Mouse (Mus musculus) limb, embryonic 11.5 days (tissue): ENCODE measurements at regions not wholly inside any gene's neighbourhood (a gene's known extent, or its start where the extent isn't known, plus 50 kb on each side); places are given as distances from the start of the nearest gene placed in this dataset.

ENCODE experiments used
- ATAC-seq: fragments of 200-750 bp; cut with Nextera tagmentation; 2 replicates; pipeline ENCODE4 v1.8.0; 2017; ENCODE audit warnings: low read depth; ENCODE audit not compliant: insufficient number of reproducible peaks, low FRiP score, low TSS enrichment
- DNase-seq: peaks from one replicate; pipeline ENCODE4 v3.0.0-alpha.2; 2015; ENCODE audit warnings: low spot score
- H3K27ac ChIP-seq: fragments of 300-500 bp; sonication (generic); replicated peaks from 2 replicates; pipeline ENCODE4 v1.5.1; 2014; ENCODE audit warnings: low read depth, mild to moderate bottlenecking, low read length
- H3K27me3 ChIP-seq: fragments of 300-500 bp; sonication (generic); 2 replicates; pipeline ENCODE4 v1.6.1; 2014; ENCODE audit warnings: mild to moderate bottlenecking, low read length, mixed read lengths; ENCODE audit not compliant: control insufficient read depth, insufficient read depth
- H3K36me3 ChIP-seq: fragments of 300-500 bp; sonication (generic); 2 replicates; pipeline ENCODE4 v1.6.1; 2014; ENCODE audit warnings: mild to moderate bottlenecking, low read length, moderate library complexity, mixed read lengths; ENCODE audit not compliant: control insufficient read depth, insufficient read depth
- H3K4me1 ChIP-seq: fragments of 300-500 bp; sonication (generic); 2 replicates; pipeline ENCODE4 v1.6.1; 2014; ENCODE audit warnings: low read length, mixed read lengths; ENCODE audit not compliant: control insufficient read depth, insufficient read depth
- H3K4me2 ChIP-seq: fragments of 300-500 bp; sonication (generic); 2 replicates; pipeline ENCODE4 v1.6.1; 2014; ENCODE audit warnings: low read depth, mild to moderate bottlenecking, moderate library complexity; ENCODE audit not compliant: severe bottlenecking
- H3K4me3 ChIP-seq: fragments of 300-500 bp; sonication (generic); 2 replicates; pipeline ENCODE4 v1.5.1; 2014; ENCODE audit warnings: low read depth, low read length
- H3K9ac ChIP-seq: fragments of 300-500 bp; sonication (generic); 2 replicates; pipeline ENCODE4 v1.6.1; 2014; ENCODE audit warnings: mild to moderate bottlenecking, low read length
- H3K9me3 ChIP-seq: fragments of 300-500 bp; sonication (generic); 2 replicates; pipeline ENCODE4 v1.6.1; 2016; ENCODE audit warnings: low read length; ENCODE audit not compliant: control insufficient read depth
- WGBS: fragments of 180-500 bp; shearing (Covaris S2); extraction: QIAGEN DNeasy Blood & Tissue Kit; methylation state at CpG from one replicate; pipeline ENCODE4 v1.1.7; 2014; 5-methylcytosine and 5-hydroxymethylcytosine counted together

DNA sequence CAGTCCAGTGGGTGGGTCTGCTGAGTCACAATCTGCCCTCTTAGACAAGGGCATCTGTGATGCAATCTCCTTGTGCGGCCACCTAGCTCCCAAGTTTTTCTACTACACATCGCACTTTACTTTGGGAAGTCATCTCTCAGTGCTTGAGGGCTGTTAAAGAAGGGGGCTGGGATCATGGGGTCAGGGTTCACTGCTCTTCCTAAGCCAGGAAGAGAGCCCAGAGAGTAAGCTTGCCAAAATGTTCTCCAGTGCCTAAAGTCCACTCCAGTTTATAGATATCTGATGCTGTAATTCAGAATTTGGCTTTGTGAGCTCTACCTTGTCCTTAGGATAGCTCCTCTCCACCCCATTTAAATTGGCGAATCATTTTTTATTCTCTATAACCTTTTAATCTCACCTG, 347.2 kb downstream of the Zfp619 start:
- H3K4me1 ChIP-seq = no peaks in the 10 kb centered on the region
- H3K27me3 ChIP-seq = no peaks in the 10 kb centered on the region
- no peaks in the 10 kb centered on the region for H3K36me3 ChIP-seq
- ATAC-seq = no peak
- H3K9me3 ChIP-seq = no peaks in the 10 kb centered on the region
- WGBS = 77% methylated on average over 3 of the region's 3 CpGs
- no peak overlapping the region for H3K9ac ChIP-seq
- H3K4me2 ChIP-seq = no peak overlapping the region
- DNase-seq = no peak
- no peak overlapping the region for H3K4me3 ChIP-seq
- H3K27ac ChIP-seq = no peak overlapping the region

DNA sequence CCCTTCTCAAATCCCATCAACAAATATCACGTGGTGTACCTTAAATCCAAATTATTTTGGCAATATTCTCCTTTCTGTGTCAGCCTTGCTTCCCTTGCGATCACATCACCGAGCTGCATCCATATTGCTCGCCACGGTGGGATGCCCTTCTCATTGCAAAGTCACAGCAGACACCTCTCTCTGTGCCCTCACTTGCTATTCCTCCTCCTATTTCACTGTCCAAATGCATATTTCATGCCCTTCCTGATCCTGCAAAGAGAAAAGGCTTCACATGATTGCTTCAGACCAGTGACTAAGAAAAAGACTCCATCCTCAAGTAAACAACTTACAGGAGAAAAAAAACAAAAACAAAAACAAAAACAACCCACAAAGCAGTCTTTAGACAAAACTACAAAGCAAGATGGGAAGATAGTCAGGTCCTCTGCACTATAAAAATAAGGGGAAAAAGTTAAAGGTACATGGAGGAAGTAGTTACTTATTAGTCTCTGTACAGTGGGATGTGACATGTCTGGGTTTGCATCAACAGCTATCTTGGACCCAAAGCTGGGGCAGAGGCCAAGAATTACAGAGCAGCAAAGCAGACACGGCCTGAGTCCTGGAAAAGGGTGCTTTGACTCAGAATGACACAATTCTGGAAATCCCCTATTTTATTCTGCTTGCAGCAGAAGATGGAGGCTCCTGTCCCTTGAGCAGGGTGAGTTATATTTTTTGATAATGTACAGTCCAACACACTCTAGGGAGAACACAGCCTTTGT, 349.3 kb downstream of the Zfp619 start:
- H3K9me3 ChIP-seq = no peaks in the 10 kb centered on the region
- ATAC-seq (no peak), DNase-seq (no peak)
- no peak overlapping the region for H3K4me3 ChIP-seq
- WGBS = 86% methylated on average over 6 of the region's 6 CpGs
- no peaks in the 10 kb centered on the region for H3K36me3 ChIP-seq
- no peak overlapping the region for H3K27ac ChIP-seq
- no peaks in the 10 kb centered on the region for H3K4me1 ChIP-seq
- no peaks in the 10 kb centered on the region for H3K27me3 ChIP-seq
- no peak overlapping the region for H3K9ac ChIP-seq
- no peak overlapping the region for H3K4me2 ChIP-seq

GRCm38 (mm10) chr7:39867451-39867850, 349.9 kb downstream of the Zfp619 start:
- ATAC-seq (no peak), DNase-seq (no peak)
- H3K4me3 ChIP-seq = no peak overlapping the region
- 70% methylated on average over 3 of the region's 3 CpGs for WGBS
- no peaks in the 10 kb centered on the region for H3K4me1 ChIP-seq
- H3K36me3 ChIP-seq = no peaks in the 10 kb centered on the region
- H3K27me3 ChIP-seq = no peaks in the 10 kb centered on the region
- no peak overlapping the region for H3K9ac ChIP-seq
- no peak overlapping the region for H3K4me2 ChIP-seq
- no peaks in the 10 kb centered on the region for H3K9me3 ChIP-seq
- no peak overlapping the region for H3K27ac ChIP-seq

GRCm38 (mm10) chr7:39882113-39882512, 364.5 kb downstream of the Zfp619 start:
- WGBS = 69% methylated on average over 1 of the region's 1 CpGs
- Histone ChIP-seq H3K9me3 (no peaks in the 10 kb centered on the region), H3K36me3 (no peaks in the 10 kb centered on the region), H3K27ac (no peak overlapping the region), H3K9ac (no peak overlapping the region), H3K4me3 (no peak overlapping the region), H3K4me1 (no peaks in the 10 kb centered on the region), H3K27me3 (no peaks in the 10 kb centered on the region), H3K4me2 (no peak overlapping the region)
- DNase-seq = no peak
- no peak for ATAC-seq

DNA sequence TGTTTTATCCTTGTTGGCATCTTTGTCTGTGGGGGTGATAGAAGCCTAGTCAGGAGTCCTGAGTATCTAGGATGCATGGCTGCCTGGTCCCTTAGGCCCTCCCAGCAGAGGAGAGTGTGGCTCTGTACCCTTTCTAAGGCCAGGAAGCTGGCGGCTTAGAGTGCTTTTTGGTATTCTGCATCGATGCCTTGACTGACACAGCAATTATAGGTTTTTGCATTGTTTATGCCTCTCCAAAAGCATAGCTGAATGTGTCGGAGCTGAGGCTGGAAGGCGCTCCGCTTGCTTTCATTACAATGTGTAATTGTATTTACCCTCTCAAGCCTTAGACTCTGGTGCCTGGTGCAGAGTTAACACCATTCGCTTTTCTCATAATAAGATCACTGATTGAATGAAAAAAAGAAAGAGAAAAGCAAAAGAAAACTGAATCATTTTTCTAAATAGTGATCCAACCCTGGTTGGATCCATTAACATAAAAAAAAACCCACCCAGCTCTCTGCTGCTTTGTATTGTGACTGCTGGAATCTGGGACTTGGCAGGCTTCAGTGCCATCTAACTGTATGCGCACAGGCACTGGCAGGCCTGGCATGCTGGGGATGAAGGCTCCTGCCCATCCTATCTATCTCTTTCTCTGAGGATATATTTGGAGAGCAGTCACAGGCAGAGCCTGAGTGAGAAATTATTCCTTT, 376.8 kb downstream of the Zfp619 start:
- no peak overlapping the region for H3K4me3 ChIP-seq
- no peaks in the 10 kb centered on the region for H3K9me3 ChIP-seq
- H3K27ac ChIP-seq = no peak overlapping the region
- H3K4me1 ChIP-seq = no peaks in the 10 kb centered on the region
- ATAC-seq (no peak), DNase-seq (no peak)
- H3K4me2 ChIP-seq = no peak overlapping the region
- no peaks in the 10 kb centered on the region for H3K27me3 ChIP-seq
- H3K9ac ChIP-seq = no peak overlapping the region
- H3K36me3 ChIP-seq = no peaks in the 10 kb centered on the region
- WGBS = 92% methylated on average over 7 of the region's 7 CpGs

DNA sequence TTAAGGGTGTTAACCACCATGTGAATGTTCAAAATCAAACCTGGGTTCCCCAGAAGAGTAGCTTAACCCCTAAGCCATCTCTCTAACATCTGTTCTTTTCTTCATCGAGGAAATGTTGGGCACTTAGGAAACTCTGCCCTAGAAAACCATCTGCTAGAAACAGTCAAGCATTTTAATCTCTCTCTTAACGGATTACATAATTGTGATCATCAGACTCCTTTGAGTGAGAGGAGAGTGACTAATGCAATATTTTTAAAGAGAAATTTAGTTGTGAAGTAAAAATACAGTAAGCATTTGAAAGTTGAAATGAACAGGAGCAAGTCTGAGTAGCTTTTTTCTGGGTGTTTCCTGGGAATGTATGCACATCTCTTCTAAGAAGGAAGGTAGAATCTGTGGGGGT, 379.4 kb downstream of the Zfp619 start:
- no peak for ATAC-seq
- H3K36me3 ChIP-seq = no peaks in the 10 kb centered on the region
- H3K4me2 ChIP-seq = no peak overlapping the region
- H3K9me3 ChIP-seq = no peaks in the 10 kb centered on the region
- no peak overlapping the region for H3K27ac ChIP-seq
- no peaks in the 10 kb centered on the region for H3K27me3 ChIP-seq
- H3K4me1 ChIP-seq = no peaks in the 10 kb centered on the region
- no peak for DNase-seq
- no peak overlapping the region for H3K9ac ChIP-seq
- H3K4me3 ChIP-seq = no peak overlapping the region
- 93% methylated on average over 2 of the region's 2 CpGs for WGBS

DNA sequence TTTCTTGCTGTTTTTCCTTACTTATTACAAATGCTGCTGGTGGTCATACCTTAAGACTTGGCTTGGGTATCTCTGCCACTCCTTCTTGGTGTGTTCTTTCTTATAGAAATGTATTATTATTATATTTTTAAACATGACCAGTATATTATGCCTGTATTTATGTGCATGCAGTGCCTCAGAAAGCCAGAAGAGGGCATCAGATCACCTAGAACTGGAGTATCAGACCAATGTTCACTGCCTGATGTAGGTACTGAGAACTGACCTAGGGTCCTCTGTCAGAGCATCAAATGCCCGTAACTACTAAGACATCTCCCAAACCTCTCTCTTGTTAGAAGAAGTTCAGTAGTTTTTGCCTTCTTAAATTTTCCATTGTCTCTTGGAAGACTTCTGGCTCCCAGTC, 380.7 kb downstream of the Zfp619 start:
- ATAC-seq = no peak
- Histone ChIP-seq H3K27ac (no peak overlapping the region), H3K27me3 (no peaks in the 10 kb centered on the region), H3K4me1 (no peaks in the 10 kb centered on the region), H3K4me3 (no peak overlapping the region), H3K9me3 (no peaks in the 10 kb centered on the region), H3K36me3 (no peaks in the 10 kb centered on the region), H3K4me2 (no peak overlapping the region), H3K9ac (no peak overlapping the region)
- no peak for DNase-seq
- 90% methylated on average over 1 of the region's 1 CpGs for WGBS

DNA sequence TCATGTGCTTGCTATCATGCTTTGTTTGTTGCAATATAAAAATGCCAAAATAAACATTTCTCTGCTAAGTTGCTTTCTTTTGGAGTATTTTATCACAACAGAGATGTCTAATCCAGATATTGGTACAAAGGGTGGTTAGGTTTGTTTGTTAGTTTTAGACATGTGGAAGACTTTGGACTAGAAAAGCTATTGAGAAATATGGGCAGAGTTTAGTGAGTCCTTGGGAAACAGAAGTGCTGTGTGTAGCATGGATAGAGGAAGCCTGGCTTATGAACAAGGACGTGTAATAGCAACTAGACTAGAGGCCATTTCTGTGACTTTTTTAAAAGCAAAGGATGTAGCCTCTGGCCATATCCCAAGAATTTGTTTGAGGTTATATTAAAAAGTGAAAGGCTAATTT, 416.4 kb downstream of the Zfp619 start:
- Histone ChIP-seq H3K4me3 (no peak overlapping the region), H3K27ac (no peak overlapping the region), H3K4me2 (no peak overlapping the region), H3K36me3 (no peaks in the 10 kb centered on the region), H3K27me3 (no peaks in the 10 kb centered on the region), H3K4me1 (no peaks in the 10 kb centered on the region), H3K9ac (no peak overlapping the region), H3K9me3 (no peaks in the 10 kb centered on the region)
- DNase-seq = no peak
- ATAC-seq = no peak
- 73% methylated on average over 1 of the region's 1 CpGs for WGBS
